Mouse (Mus musculus): ENCODE results near the gene Tyk2. TPM values are rescaled to one million over a fixed set of nuclear protein-coding genes. Genes with fewer than 3 reads are reported as not detected.

Tyk2 gene
- polyA plus RNA-seq, 1 experiment = 19.1 TPM

DNA sequence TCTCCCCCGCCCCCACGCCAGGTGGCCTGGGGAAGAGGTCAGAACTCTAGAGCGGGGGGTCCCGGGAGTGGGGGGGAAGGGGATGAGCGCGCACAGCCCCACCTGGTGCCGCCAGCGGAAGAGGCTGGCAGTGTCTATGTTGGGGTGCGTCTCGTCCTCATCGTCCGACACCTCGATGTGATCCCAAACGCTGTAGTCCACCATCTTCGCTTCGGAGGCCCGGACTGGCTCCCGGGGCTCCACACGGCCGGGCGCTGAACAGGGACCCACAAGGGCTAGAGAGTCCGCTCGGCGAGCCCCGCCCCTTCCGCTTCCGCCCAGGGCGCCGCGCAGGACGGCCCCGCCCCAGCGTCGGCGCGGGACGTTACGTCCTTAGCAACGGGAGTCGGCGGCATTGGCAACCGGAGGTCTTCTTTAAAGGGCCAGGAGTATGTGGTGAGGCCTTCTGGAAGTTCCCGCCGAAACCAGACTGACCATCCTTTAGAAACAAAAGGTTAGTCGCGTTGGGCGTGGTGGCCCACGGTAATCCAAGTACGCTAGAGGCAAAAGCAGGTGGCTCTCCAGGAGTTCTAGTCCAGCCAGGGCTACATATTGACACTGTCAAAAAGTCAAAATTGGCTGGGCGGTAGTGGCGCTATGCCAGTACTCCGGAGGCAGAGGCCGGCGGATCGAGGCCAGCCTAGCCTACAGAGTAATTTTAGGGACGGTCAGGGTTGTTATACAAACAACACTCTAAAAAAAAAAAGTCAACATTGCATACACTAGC is 18.8 kb upstream of the Tyk2 start, which contains the start of gene Cdc37:
Cdc37 (minus strand) TSS at position 329 of the 766 bp plus-strand sequence.
- peak; percentile 80 to 93 for DNase-seq (ENCODE audit: extremely low spot score in 1 of 2, low spot score in 1 of 2)

GRCm38 (mm10) chr9:21149077-21149653 is 18.1 kb upstream of the Tyk2 start:
- no peak for DNase-seq (ENCODE audit: extremely low spot score in 1 of 2, low spot score in 1 of 2)

GRCm38 (mm10) chr9:21148427-21148826 is 17.4 kb upstream of the Tyk2 start:
- no peak for DNase-seq (ENCODE audit: extremely low spot score in 1 of 2, low spot score in 1 of 2)

DNA sequence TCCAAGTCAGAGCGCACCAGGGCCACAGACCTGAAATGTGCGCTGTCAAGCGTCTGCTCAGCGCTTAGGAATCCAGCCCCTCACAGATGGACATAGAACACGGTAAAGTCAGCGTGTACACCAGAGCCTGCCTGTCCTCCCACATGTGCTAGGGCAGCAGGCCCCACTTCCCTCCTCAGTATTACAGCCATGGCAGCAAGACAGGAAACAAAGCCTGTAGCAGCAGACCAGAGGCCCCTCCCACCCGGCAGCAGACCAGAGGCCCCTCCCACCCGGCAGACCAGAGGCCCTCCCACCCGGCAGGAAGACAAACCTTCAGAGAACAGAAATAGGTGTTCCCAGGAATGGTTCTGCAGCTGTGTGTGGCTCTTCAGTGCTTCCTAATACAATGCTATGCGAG is 15.7 kb upstream of the Tyk2 start:
- DNase-seq (ENCODE audit: extremely low spot score in 1 of 2, low spot score in 1 of 2) = no peak

DNA sequence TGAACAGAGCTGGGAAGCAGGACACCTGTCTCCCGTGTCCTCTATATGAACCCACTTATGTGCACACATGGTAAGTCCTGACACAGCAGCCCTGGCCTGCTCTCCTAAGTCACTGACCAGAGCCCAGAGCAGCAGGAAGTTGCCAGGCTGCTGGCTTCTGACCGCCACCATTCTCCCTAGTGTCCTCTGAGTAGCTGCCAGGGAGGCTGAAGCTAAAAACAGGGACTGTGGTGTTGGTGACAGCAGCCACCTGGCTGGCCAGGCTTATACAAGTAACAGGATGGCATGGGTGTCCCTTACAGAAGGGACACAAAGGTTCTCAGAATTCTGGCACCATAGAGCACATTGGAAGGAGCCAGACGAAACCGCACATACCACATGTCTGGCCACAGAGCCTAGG is 14.4 kb upstream of the Tyk2 start:
- DNase-seq (ENCODE audit: extremely low spot score in 1 of 2, low spot score in 1 of 2) = no peak

DNA sequence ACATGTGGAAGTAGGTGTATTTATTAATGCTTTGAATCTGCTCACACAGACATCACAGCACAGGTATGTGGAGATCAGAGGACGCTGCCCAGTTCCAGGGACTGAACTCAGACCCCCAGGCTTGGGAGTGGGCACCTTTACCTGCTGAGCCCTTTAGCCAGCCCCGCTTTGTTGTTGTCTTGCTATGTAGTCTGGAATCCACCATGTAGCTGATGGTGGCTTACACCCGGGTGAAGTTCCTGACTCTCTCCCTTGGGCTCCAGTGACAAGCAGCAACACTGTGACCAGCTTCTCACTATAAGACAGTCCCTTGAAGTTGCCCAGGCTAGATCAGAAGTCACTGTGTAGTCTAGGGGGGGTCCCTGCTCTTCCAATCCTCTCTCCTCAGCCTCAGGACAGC is 13.3 kb upstream of the Tyk2 start:
- DNase-seq (ENCODE audit: extremely low spot score in 1 of 2, low spot score in 1 of 2) = no peak

DNA sequence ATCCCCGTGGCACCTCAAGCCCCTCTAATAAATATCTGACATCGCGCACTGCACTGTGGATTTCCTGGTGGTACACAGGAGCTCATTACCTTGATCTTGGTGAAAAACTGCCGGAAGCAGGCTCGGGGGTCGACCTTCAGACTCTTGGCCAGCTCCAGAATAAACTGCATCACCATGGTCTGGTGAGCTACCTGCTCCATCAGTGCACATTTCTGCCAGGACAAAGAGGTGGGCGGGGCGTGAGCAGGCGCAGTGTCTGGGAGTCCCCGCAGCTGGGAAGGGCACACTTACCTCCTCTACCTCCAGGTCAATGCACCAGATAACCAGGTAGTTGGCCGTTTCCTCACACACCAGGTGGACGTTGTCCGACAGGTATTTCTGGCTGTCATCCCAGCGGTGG is 10.9 kb upstream of the Tyk2 start:
- DNase-seq (ENCODE audit: extremely low spot score in 1 of 2, low spot score in 1 of 2) = no peak

GRCm38 (mm10) chr9:21138386-21138785 is 7.3 kb upstream of the Tyk2 start:
- DNase-seq (ENCODE audit: extremely low spot score in 1 of 2, low spot score in 1 of 2) = no peak

DNA sequence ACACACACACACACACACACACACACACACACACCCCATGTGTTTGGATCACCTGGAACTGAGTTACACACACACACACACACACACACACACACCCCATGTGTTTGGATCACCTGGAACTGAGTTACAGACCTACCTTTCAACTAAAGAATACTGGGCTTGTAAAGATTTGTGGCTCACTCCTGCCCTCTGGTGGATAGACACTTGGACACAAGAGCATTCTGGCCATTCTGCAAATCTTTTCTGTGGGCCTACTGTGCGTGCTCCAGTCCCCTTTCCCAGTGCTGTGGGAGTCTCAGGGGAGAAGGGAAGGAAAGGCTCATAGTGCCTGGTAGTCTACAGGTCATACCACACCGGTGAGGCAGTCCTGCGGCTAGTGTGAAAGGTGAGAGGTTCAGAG is 6.2 kb upstream of the Tyk2 start:
- DNase-seq (ENCODE audit: extremely low spot score in 1 of 2, low spot score in 1 of 2) = peak in 1 of 2 experiments; percentile 83

- peak in 1 of 2 experiments; percentile 15 for DNase-seq (ENCODE audit: extremely low spot score in 1 of 2, low spot score in 1 of 2)
Measured at GRCm38 (mm10) chr9:21136401-21136800, 5.4 kb upstream of the Tyk2 start.

DNA sequence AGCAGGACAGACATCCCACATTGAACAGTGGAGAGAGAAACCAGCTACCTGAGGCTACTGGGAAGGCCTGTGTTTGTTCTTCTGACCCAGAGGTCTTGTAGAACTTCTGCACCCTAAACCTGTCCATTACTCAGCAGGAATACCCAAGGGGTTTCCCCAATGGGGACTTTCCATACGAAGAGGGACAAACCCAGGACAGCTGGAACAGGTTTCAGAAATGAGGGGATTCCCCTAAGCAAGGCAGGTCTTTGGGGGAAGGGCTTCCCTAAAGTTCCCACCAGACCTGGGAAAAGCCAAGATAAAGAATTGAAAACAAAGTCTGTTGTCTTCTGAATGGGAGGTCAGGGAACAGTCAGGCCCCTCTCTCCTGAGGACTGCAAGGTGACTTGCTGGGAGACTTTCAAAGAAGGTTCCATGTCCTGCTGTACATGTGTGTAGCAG is 4.9 kb upstream of the Tyk2 start:
- DNase-seq (ENCODE audit: extremely low spot score in 1 of 2, low spot score in 1 of 2) = no peak

GRCm38 (mm10) chr9:21135329-21135890 is 4.4 kb upstream of the Tyk2 start:
- DNase-seq (ENCODE audit: extremely low spot score in 1 of 2, low spot score in 1 of 2) = no peak

GRCm38 (mm10) chr9:21134595-21135328 is 3.7 kb upstream of the Tyk2 start:
- DNase-seq (ENCODE audit: extremely low spot score in 1 of 2, low spot score in 1 of 2) = no peak

GRCm38 (mm10) chr9:21133064-21133707 is 2.1 kb upstream of the Tyk2 start:
- DNase-seq (ENCODE audit: extremely low spot score in 1 of 2, low spot score in 1 of 2) = no peak

- DNase-seq (ENCODE audit: extremely low spot score in 1 of 2, low spot score in 1 of 2) = peak in 1 of 2 experiments; percentile 40
Measured at GRCm38 (mm10) chr9:21132102-21132775, 1.2 kb upstream of the Tyk2 start.

GRCm38 (mm10) chr9:21126259-21126627 is 4.8 kb downstream of the Tyk2 start:
- DNase-seq (ENCODE audit: extremely low spot score in 1 of 2, low spot score in 1 of 2) = no peak

DNA sequence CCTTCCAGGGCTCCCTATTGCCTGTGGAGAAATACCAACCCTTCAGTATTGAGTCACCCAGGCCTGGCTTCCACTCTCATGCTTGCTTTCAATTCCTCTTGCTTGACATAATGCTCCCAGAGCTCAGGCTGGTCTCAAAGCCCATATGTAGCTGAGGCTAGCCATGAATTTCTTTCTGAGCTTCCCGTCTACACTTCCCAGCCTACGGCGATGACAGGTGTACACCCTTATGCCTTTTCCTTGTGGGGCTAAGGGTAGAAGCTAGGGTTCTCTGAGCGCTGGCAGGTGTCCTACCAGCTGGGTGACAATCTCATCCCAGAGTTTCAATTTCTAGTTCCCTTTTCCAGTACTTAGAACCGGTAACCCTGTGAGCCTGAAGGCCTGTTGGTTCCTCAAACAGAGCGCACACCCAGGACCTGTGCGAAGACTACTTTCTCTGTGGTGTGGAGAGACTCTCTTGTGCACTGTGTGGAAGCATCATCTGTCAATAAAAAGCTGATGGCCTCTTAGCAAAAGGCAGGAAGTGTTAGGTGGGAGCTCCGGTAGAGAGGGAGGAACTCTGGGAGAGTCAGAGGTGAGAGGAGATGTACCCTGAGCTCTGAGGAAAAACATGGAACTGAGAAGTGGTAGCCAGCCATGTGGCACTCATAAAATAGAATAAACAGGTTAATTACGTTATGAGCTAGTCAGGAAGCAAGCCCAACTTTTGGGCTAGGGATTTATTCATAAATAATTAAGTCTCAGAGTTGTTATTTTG is 5.4 kb downstream of the Tyk2 start:
- no peak for DNase-seq (ENCODE audit: extremely low spot score in 1 of 2, low spot score in 1 of 2)

GRCm38 (mm10) chr9:21124837-21125236 is 6.2 kb downstream of the Tyk2 start:
- DNase-seq (ENCODE audit: extremely low spot score in 1 of 2, low spot score in 1 of 2) = no peak

- no peak for DNase-seq (ENCODE audit: extremely low spot score in 1 of 2, low spot score in 1 of 2)
Measured at GRCm38 (mm10) chr9:21121483-21121882, 9.6 kb downstream of the Tyk2 start.
